Mouse (Mus musculus): ENCODE data around the gene Mcur1. TPM values are rescaled to one million over a fixed set of nuclear protein-coding genes. Genes with fewer than 3 reads are reported as not detected.

Mcur1 gene
- polyA plus RNA-seq, 1 experiment from 2014 or later, result 9.0 TPM

GRCm38 (mm10) chr13:43583504-43583903 is 23.5 kb upstream of the Mcur1 start:
- no peak overlapping the region for H3K4me2 ChIP-seq
- H3K27me3 ChIP-seq (replicated peaks), result no peaks in the 10 kb centered on the region; the same call in 1 of the 2 replicates
- H3K4me1 ChIP-seq, result no peaks in the 10 kb centered on the region
- no peak for ATAC-seq
- H3K27ac ChIP-seq, result no peak overlapping the region
- 53% methylated on average over 8 of the region's 8 CpGs for WGBS (ENCODE audit: insufficient replicate concordance)
- no peak overlapping the region for H3K9ac ChIP-seq
- no peaks in the 10 kb centered on the region for H3K9me3 ChIP-seq (replicated peaks)
- H3K36me3 ChIP-seq, result no peaks in the 10 kb centered on the region
- H3K4me3 ChIP-seq, result no peak overlapping the region

GRCm38 (mm10) chr13:43582961-43583360 is 23.0 kb upstream of the Mcur1 start:
- H3K4me3 ChIP-seq, result no peak overlapping the region
- peak overlapping the region; percentile 13; the same call in 1 of the 2 replicates for H3K4me2 ChIP-seq
- H3K9me3 ChIP-seq (replicated peaks), result no peaks in the 10 kb centered on the region
- H3K36me3 ChIP-seq, result no peaks in the 10 kb centered on the region
- no peaks in the 10 kb centered on the region; the same call in 1 of the 2 replicates for H3K27me3 ChIP-seq (replicated peaks)
- no peak for ATAC-seq
- no peak overlapping the region for H3K27ac ChIP-seq
- no peaks in the 10 kb centered on the region for H3K4me1 ChIP-seq
- no peak overlapping the region for H3K9ac ChIP-seq
- WGBS (ENCODE audit: insufficient replicate concordance), result 48% methylated on average over 16 of the region's 16 CpGs

DNA sequence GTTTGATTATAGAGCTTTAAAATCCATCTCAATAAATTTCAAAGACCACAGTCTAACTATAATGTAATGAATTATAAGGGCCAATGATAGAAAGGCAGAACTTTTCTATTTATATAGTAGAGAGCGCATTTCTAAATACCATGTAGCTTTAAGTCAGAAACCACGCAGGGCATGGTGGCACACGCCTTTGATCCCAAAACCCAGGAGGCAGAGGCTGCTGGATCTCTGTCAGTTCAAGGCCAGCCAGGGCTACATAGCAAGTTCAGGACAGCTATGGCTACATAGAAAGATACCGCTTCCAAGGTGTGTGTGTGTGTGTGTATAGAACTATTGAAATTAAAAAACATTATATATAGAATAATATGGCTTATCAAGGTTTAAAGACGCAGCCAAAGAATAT is 20.7 kb upstream of the Mcur1 start:
- Histone ChIP-seq H3K4me1 (no peaks in the 10 kb centered on the region), H3K36me3 (no peaks in the 10 kb centered on the region), H3K27me3 (replicated peaks) (no peaks in the 10 kb centered on the region; the same call in 1 of the 2 replicates), H3K27ac (no peak overlapping the region), H3K4me2 (no peak overlapping the region), H3K9me3 (replicated peaks) (no peaks in the 10 kb centered on the region), H3K4me3 (no peak overlapping the region), H3K9ac (no peak overlapping the region)
- ATAC-seq, result no peak
- 78% methylated on average over 5 of the region's 5 CpGs for WGBS (ENCODE audit: insufficient replicate concordance)

- no peak for ATAC-seq
- Histone ChIP-seq H3K9me3 (replicated peaks) (no peaks in the 10 kb centered on the region), H3K27ac (no peak overlapping the region), H3K4me3 (no peak overlapping the region), H3K27me3 (replicated peaks) (no peaks in the 10 kb centered on the region; the same call in 1 of the 2 replicates), H3K36me3 (no peaks in the 10 kb centered on the region), H3K9ac (no peak overlapping the region), H3K4me2 (no peak overlapping the region), H3K4me1 (no peaks in the 10 kb centered on the region)
- WGBS (ENCODE audit: insufficient replicate concordance), result 16% methylated on average over 18 of the region's 18 CpGs
Observed at GRCm38 (mm10) chr13:43579740-43580139, 19.7 kb upstream of the Mcur1 start.

- H3K27ac ChIP-seq, result no peak overlapping the region
- no peaks in the 10 kb centered on the region for H3K36me3 ChIP-seq
- no peaks in the 10 kb centered on the region for H3K9me3 ChIP-seq (replicated peaks)
- ATAC-seq, result no peak
- 78% methylated on average over 12 of the region's 12 CpGs for WGBS (ENCODE audit: insufficient replicate concordance)
- no peak overlapping the region for H3K4me3 ChIP-seq
- no peak overlapping the region for H3K9ac ChIP-seq
- H3K4me2 ChIP-seq, result no peak overlapping the region
- H3K4me1 ChIP-seq, result no peaks in the 10 kb centered on the region
- no peaks in the 10 kb centered on the region for H3K27me3 ChIP-seq (replicated peaks)
Observed at GRCm38 (mm10) chr13:43577766-43578165, 17.8 kb upstream of the Mcur1 start.

- Histone ChIP-seq H3K27ac (no peak overlapping the region), H3K4me2 (no peak overlapping the region), H3K4me1 (no peaks in the 10 kb centered on the region), H3K27me3 (replicated peaks) (no peaks in the 10 kb centered on the region), H3K9ac (no peak overlapping the region), H3K36me3 (no peaks in the 10 kb centered on the region), H3K4me3 (no peak overlapping the region), H3K9me3 (replicated peaks) (no peaks in the 10 kb centered on the region)
- 50% methylated on average over 5 of the region's 5 CpGs for WGBS (ENCODE audit: insufficient replicate concordance)
- no peak for ATAC-seq
Observed at GRCm38 (mm10) chr13:43577254-43577653, 17.3 kb upstream of the Mcur1 start.

DNA sequence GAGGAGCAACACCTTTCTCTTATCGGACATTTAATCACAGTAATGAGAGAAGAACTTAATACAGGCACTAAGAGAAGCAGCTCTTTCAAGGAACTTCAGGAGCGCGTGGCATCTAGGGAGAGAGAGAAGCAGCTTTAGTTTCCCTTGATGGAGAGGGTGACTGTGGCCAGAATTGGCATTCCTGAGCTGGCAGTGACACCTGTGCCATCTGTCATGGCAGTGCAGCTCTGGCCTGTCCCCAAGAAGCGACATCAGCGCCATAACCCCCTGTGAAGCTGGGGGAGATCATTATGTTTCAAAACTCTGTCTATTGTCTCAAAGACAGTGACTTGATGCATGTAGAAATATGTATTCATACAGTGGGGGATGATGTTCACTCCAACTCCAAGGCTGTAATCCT is 15.4 kb upstream of the Mcur1 start:
- Histone ChIP-seq H3K27me3 (replicated peaks) (no peaks in the 10 kb centered on the region), H3K27ac (no peak overlapping the region), H3K4me2 (no peak overlapping the region), H3K36me3 (no peaks in the 10 kb centered on the region), H3K4me3 (no peak overlapping the region), H3K4me1 (no peaks in the 10 kb centered on the region), H3K9ac (no peak overlapping the region), H3K9me3 (replicated peaks) (0 out of 2 replicates have a peak, but pooled peaks cover 3% of the 10 kb centered on the region)
- 77% methylated on average over 5 of the region's 5 CpGs for WGBS (ENCODE audit: insufficient replicate concordance)
- ATAC-seq, result no peak

DNA sequence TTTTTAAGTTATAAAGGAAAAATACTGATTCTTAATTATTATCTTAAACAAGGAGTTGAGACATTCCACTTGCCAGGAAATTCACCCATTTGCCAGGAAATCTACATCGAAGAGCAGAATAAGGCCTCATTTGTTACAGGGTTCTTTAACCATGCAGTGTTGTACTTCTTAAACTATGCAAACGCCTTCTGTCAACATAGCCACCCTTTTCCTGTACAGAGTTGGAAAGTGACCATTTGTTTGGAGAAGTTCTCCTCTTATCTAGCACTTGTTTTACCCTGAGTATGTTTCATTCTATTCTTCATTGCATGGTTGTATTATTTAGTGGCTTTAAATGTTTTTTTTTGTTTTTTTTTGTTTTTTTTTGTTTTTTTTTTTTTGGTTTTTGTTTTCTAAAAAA is 14.0 kb upstream of the Mcur1 start:
- H3K4me2 ChIP-seq, result no peak overlapping the region
- 55% methylated on average over 2 of the region's 2 CpGs for WGBS (ENCODE audit: insufficient replicate concordance)
- no peak overlapping the region for H3K9ac ChIP-seq
- H3K4me1 ChIP-seq, result no peaks in the 10 kb centered on the region
- no peak for ATAC-seq
- no peak overlapping the region for H3K4me3 ChIP-seq
- H3K27me3 ChIP-seq (replicated peaks), result no peaks in the 10 kb centered on the region
- H3K9me3 ChIP-seq (replicated peaks), result 0 out of 2 replicates have a peak, but pooled peaks cover 3% of the 10 kb centered on the region
- H3K27ac ChIP-seq, result no peak overlapping the region
- H3K36me3 ChIP-seq, result no peaks in the 10 kb centered on the region

- H3K4me2 ChIP-seq, result no peak overlapping the region
- 0 out of 2 replicates have a peak, but pooled peaks cover 3% of the 10 kb centered on the region for H3K9me3 ChIP-seq (replicated peaks)
- H3K27ac ChIP-seq, result no peak overlapping the region
- H3K4me1 ChIP-seq, result peaks cover 14% of the 10 kb centered on the region
- no peak overlapping the region for H3K4me3 ChIP-seq
- ATAC-seq, result no peak
- no peak overlapping the region for H3K9ac ChIP-seq
- H3K27me3 ChIP-seq (replicated peaks), result no peaks in the 10 kb centered on the region
- 70% methylated on average over 25 of the region's 25 CpGs for WGBS (ENCODE audit: insufficient replicate concordance)
- no peaks in the 10 kb centered on the region for H3K36me3 ChIP-seq
Observed at GRCm38 (mm10) chr13:43567141-43567891, 7.3 kb upstream of the Mcur1 start.

GRCm38 (mm10) chr13:43566184-43566583 is 6.2 kb upstream of the Mcur1 start:
- no peaks in the 10 kb centered on the region for H3K36me3 ChIP-seq
- WGBS (ENCODE audit: insufficient replicate concordance), result 81% methylated on average over 8 of the region's 8 CpGs
- no peak overlapping the region for H3K4me3 ChIP-seq
- peaks cover 19% of the 10 kb centered on the region for H3K4me1 ChIP-seq
- 0 out of 2 replicates have a peak, but pooled peaks cover 3% of the 10 kb centered on the region for H3K9me3 ChIP-seq (replicated peaks)
- no peak for ATAC-seq
- no peak overlapping the region for H3K4me2 ChIP-seq
- no peak overlapping the region for H3K9ac ChIP-seq
- no peak overlapping the region for H3K27ac ChIP-seq
- no peaks in the 10 kb centered on the region for H3K27me3 ChIP-seq (replicated peaks)

GRCm38 (mm10) chr13:43565346-43565745 is 5.4 kb upstream of the Mcur1 start:
- ATAC-seq, result no peak
- Histone ChIP-seq H3K36me3 (no peaks in the 10 kb centered on the region), H3K27ac (no peak overlapping the region), H3K9me3 (replicated peaks) (no peaks in the 10 kb centered on the region), H3K4me1 (peaks cover 27% of the 10 kb centered on the region), H3K4me3 (no peak overlapping the region), H3K4me2 (no peak overlapping the region), H3K27me3 (replicated peaks) (no peaks in the 10 kb centered on the region), H3K9ac (no peak overlapping the region)
- WGBS (ENCODE audit: insufficient replicate concordance), result 16% methylated on average over 9 of the region's 9 CpGs

GRCm38 (mm10) chr13:43564733-43565132 is 4.7 kb upstream of the Mcur1 start:
- 43% methylated on average over 5 of the region's 5 CpGs for WGBS (ENCODE audit: insufficient replicate concordance)
- H3K9me3 ChIP-seq (replicated peaks), result no peaks in the 10 kb centered on the region
- no peaks in the 10 kb centered on the region for H3K27me3 ChIP-seq (replicated peaks)
- no peak overlapping the region for H3K27ac ChIP-seq
- no peak overlapping the region for H3K4me2 ChIP-seq
- H3K4me3 ChIP-seq, result no peak overlapping the region
- H3K9ac ChIP-seq, result no peak overlapping the region
- no peak for ATAC-seq
- no peaks in the 10 kb centered on the region for H3K36me3 ChIP-seq
- H3K4me1 ChIP-seq, result peaks cover 27% of the 10 kb centered on the region

- Histone ChIP-seq H3K27me3 (replicated peaks) (no peaks in the 10 kb centered on the region), H3K27ac (no peak overlapping the region), H3K4me1 (peaks cover 41% of the 10 kb centered on the region), H3K4me3 (no peak overlapping the region), H3K4me2 (no peak overlapping the region), H3K9ac (no peak overlapping the region), H3K36me3 (no peaks in the 10 kb centered on the region), H3K9me3 (replicated peaks) (no peaks in the 10 kb centered on the region)
- no peak for ATAC-seq
- WGBS (ENCODE audit: insufficient replicate concordance), result 72% methylated on average over 5 of the region's 5 CpGs
Observed at GRCm38 (mm10) chr13:43562726-43563125, 2.7 kb upstream of the Mcur1 start.

Data from liver, embryonic 12.5 days (tissue).